ENCODE assay signal across 7 mouse cellular contexts in genomic region chrX:101419725-101420699, GRCm38 (mm10). TPM values are rescaled to one million over a fixed set of nuclear protein-coding genes. Genes with fewer than 3 reads are reported as not detected.
DNase-seq lines count a peak whose midpoint lies in the region; ATAC-seq and TF ChIP-seq lines count a peak whose summit lies in the region.

No protein-coding gene starts in this region.

- TF ChIP-seq POLR2A in kidney, adult 2 months (IDR thresholded peaks at IDR 0.05; ENCODE audit: low read depth, low read length), result no peak
- no peak for TF ChIP-seq POLR2A in small intestine, adult 2 months (IDR thresholded peaks at IDR 0.05; ENCODE audit: low read depth, low read length)

- H3K9ac ChIP-seq in embryonic facial prominence, embryonic 12.5 days, result peak overlapping the region; percentile 62
- peak overlapping the region; percentile 63 for H3K9ac ChIP-seq in limb, embryonic 11.5 days (ENCODE audit: low read length)
- peak overlapping the region; percentile 72 for H3K9ac ChIP-seq in midbrain, embryonic 13.5 days (replicated peaks)

- 15% methylated on average over 54 of the region's 54 CpGs for WGBS in embryonic facial prominence, embryonic 12.5 days
- WGBS in kidney, adult 2 months, result 1% methylated on average over 54 of the region's 54 CpGs
- 16% methylated on average over 53 of the region's 54 CpGs for WGBS in limb, embryonic 11.5 days
- 18% methylated on average over 54 of the region's 54 CpGs for WGBS in midbrain, embryonic 13.5 days
- WGBS in small intestine, adult 2 months, result 10% methylated on average over 54 of the region's 54 CpGs

- 0 out of 2 replicates have a peak, but pooled peaks cover 8% of the 10 kb centered on the region for H3K36me3 ChIP-seq in embryonic facial prominence, embryonic 12.5 days
- H3K36me3 ChIP-seq in kidney, adult 2 months (ENCODE audit: control insufficient read depth, insufficient read depth, low read length), result no peaks in the 10 kb centered on the region
- H3K36me3 ChIP-seq in limb, embryonic 11.5 days (ENCODE audit: control insufficient read depth, insufficient read depth, low read length), result 0 out of 2 replicates have a peak, but pooled peaks cover 2% of the 10 kb centered on the region
- H3K36me3 ChIP-seq in midbrain, embryonic 13.5 days, result peaks cover 7% of the 10 kb centered on the region
- no peaks in the 10 kb centered on the region for H3K36me3 ChIP-seq in small intestine, adult 2 months (ENCODE audit: control insufficient read depth, insufficient read depth, low read length)

- 0 out of 2 replicates have a peak, but pooled peaks cover 11% of the 10 kb centered on the region for H3K4me1 ChIP-seq in embryonic facial prominence, embryonic 12.5 days
- peaks cover 3% of the 10 kb centered on the region; the same call in 1 of the 2 replicates for H3K4me1 ChIP-seq in kidney, adult 2 months (ENCODE audit: control insufficient read depth, insufficient read depth, low read length)
- peaks cover 8% of the 10 kb centered on the region; the same call in 1 of the 2 replicates for H3K4me1 ChIP-seq in limb, embryonic 11.5 days (ENCODE audit: control insufficient read depth, insufficient read depth, low read length)
- H3K4me1 ChIP-seq in midbrain, embryonic 13.5 days (replicated peaks), result peaks cover 26% of the 10 kb centered on the region
- no peaks in the 10 kb centered on the region for H3K4me1 ChIP-seq in small intestine, adult 2 months (ENCODE audit: control insufficient read depth, insufficient read depth, insufficient read length, low read length)

- ATAC-seq in embryonic facial prominence, embryonic 12.5 days (ENCODE audit: insufficient number of reproducible peaks, insufficient read depth, low FRiP score, low TSS enrichment), result peak; percentile 92
- ATAC-seq in limb, embryonic 11.5 days (ENCODE audit: insufficient number of reproducible peaks, low FRiP score, low TSS enrichment, low read depth), result peak; percentile 94
- peak; percentile 97 for ATAC-seq in midbrain, embryonic 13.5 days

- peak overlapping the region; percentile 76 for H3K27ac ChIP-seq in embryonic facial prominence, embryonic 12.5 days
- peak overlapping the region; percentile 66; the same call in 1 of the 2 replicates for H3K27ac ChIP-seq in kidney, adult 2 months (ENCODE audit: insufficient read depth, low read depth, low read length)
- 0 out of 2 replicates have a peak overlapping the region, but pooled peaks have one; percentile 14 for H3K27ac ChIP-seq in limb, embryonic 11.5 days (replicated peaks; ENCODE audit: low read depth, low read length)
- H3K27ac ChIP-seq in midbrain, embryonic 13.5 days, result peak overlapping the region; percentile 78
- H3K27ac ChIP-seq in small intestine, adult 2 months (ENCODE audit: insufficient read depth, low read depth, low read length), result no peak overlapping the region; the same call in 1 of the 2 replicates

- H3K27me3 ChIP-seq in embryonic facial prominence, embryonic 12.5 days, result peaks cover 11% of the 10 kb centered on the region; the same call in 1 of the 2 replicates
- no peaks in the 10 kb centered on the region for H3K27me3 ChIP-seq in kidney, adult 2 months (replicated peaks; ENCODE audit: control insufficient read depth, insufficient read depth, low read length)
- H3K27me3 ChIP-seq in limb, embryonic 11.5 days (ENCODE audit: control insufficient read depth, insufficient read depth, low read length), result 0 out of 2 replicates have a peak, but pooled peaks cover 3% of the 10 kb centered on the region
- H3K27me3 ChIP-seq in midbrain, embryonic 13.5 days, result no peaks in the 10 kb centered on the region; the same call in 1 of the 2 replicates
- H3K27me3 ChIP-seq in small intestine, adult 2 months (ENCODE audit: control insufficient read depth, insufficient read depth, low read length), result no peaks in the 10 kb centered on the region

- TF ChIP-seq CTCF in kidney, adult 2 months (conservative IDR thresholded peaks at IDR 0.05; ENCODE audit: insufficient read depth, insufficient read length, low read depth, low read length), result no peak
- no peak for TF ChIP-seq CTCF in small intestine, adult 2 months (IDR thresholded peaks at IDR 0.05; ENCODE audit: extremely low read depth, insufficient read length, insufficient replicate concordance, low read depth, low read length)

- no peaks in the 10 kb centered on the region for H3K9me3 ChIP-seq in embryonic facial prominence, embryonic 12.5 days
- no peaks in the 10 kb centered on the region for H3K9me3 ChIP-seq in limb, embryonic 11.5 days (ENCODE audit: control insufficient read depth, low read length)
- no peaks in the 10 kb centered on the region for H3K9me3 ChIP-seq in midbrain, embryonic 13.5 days

- H3K4me2 ChIP-seq in embryonic facial prominence, embryonic 12.5 days (replicated peaks), result peak overlapping the region; percentile 63
- peak overlapping the region; percentile 50 for H3K4me2 ChIP-seq in limb, embryonic 11.5 days (ENCODE audit: low read depth, severe bottlenecking)
- peak overlapping the region; percentile 66 for H3K4me2 ChIP-seq in midbrain, embryonic 13.5 days (replicated peaks)

- peak; percentile 85 for DNase-seq in adrenal gland, postnatal 25 days
- DNase-seq in heart, adult 18-20 months, result peak; percentile 88 to 92
- DNase-seq in kidney, adult 2 months, result peak; percentile 90
- DNase-seq in limb, embryonic 11.5 days (ENCODE audit: low spot score), result peak; percentile 87

- H3K4me3 ChIP-seq in embryonic facial prominence, embryonic 12.5 days, result peak overlapping the region; percentile 52
- peak overlapping the region; percentile 89 for H3K4me3 ChIP-seq in kidney, adult 2 months (ENCODE audit: insufficient read depth, low read depth, low read length)
- peak overlapping the region; percentile 53 for H3K4me3 ChIP-seq in limb, embryonic 11.5 days (ENCODE audit: low read depth, low read length)
- H3K4me3 ChIP-seq in midbrain, embryonic 13.5 days (replicated peaks), result peak overlapping the region; percentile 57
- H3K4me3 ChIP-seq in small intestine, adult 2 months (ENCODE audit: low read depth, low read length), result peak overlapping the region; percentile 100

RNA-seq across cellular contexts. Expression of gene Zmym3, which starts 0.6 kb away (rescaled TPM):
- total RNA-seq in adrenal gland, postnatal 25 days (2021), result 77.9 and 131 TPM in 2 replicates
- 40.9 and 46.0 TPM in 2 replicates for polyA plus RNA-seq in embryonic facial prominence, embryonic 12.5 days (2016; fragmentation: Nextera tagmentation; extraction: Ambion mirVana)
- total RNA-seq in heart, adult 18-20 months (2021), result 10 to 100 TPM; 13.1 to 15.9 TPM
- polyA plus RNA-seq in kidney, adult 2 months (2012; rRNA removed), result 22.0 and 23.3 TPM in 2 replicates
- polyA plus RNA-seq in limb, embryonic 11.5 days (2014; fragmentation: Nextera tagmentation; extraction: Ambion mirVana), result 27.4 and 29.5 TPM in 2 replicates
- 60.3 and 62.7 TPM in 2 replicates for polyA plus RNA-seq in midbrain, embryonic 13.5 days (2015; fragmentation: Nextera tagmentation; extraction: Ambion mirVana)
- polyA plus RNA-seq in small intestine, adult 2 months (2012; rRNA removed), result 8.0 and 11.8 TPM in 2 replicates

RNA-seq across cellular contexts. Expression of gene Nono, which starts 9.1 kb away (rescaled TPM):
- 218 and 222 TPM in 2 replicates for total RNA-seq in adrenal gland, postnatal 25 days (2021)
- polyA plus RNA-seq in embryonic facial prominence, embryonic 12.5 days (2016; fragmentation: Nextera tagmentation; extraction: Ambion mirVana), result 527 and 544 TPM in 2 replicates
- total RNA-seq in heart, adult 18-20 months (2021), result 10 to 100 TPM; 58.2 to 60.3 TPM
- polyA plus RNA-seq in kidney, adult 2 months (2012; rRNA removed), result 70.6 and 90.6 TPM in 2 replicates
- 639 and 680 TPM in 2 replicates for polyA plus RNA-seq in limb, embryonic 11.5 days (2014; fragmentation: Nextera tagmentation; extraction: Ambion mirVana)
- 483 and 484 TPM in 2 replicates for polyA plus RNA-seq in midbrain, embryonic 13.5 days (2015; fragmentation: Nextera tagmentation; extraction: Ambion mirVana)
- polyA plus RNA-seq in small intestine, adult 2 months (2012; rRNA removed), result 20.7 and 47.5 TPM in 2 replicates

RNA-seq across cellular contexts. Expression of gene Itgb1bp2, which starts 28.9 kb away (rescaled TPM):
- 0.94 and 1.2 TPM in 2 replicates for total RNA-seq in adrenal gland, postnatal 25 days (2021)
- 7.2 and 7.9 TPM in 2 replicates for polyA plus RNA-seq in embryonic facial prominence, embryonic 12.5 days (2016; fragmentation: Nextera tagmentation; extraction: Ambion mirVana)
- 100 to 1,000 TPM; 163 to 187 TPM for total RNA-seq in heart, adult 18-20 months (2021)
- 0.07 and 2.9 TPM in 2 replicates for polyA plus RNA-seq in kidney, adult 2 months (2012; rRNA removed)
- 2.4 and 3.5 TPM in 2 replicates for polyA plus RNA-seq in limb, embryonic 11.5 days (2014; fragmentation: Nextera tagmentation; extraction: Ambion mirVana)
- 2.8 TPM in 2 replicates for polyA plus RNA-seq in midbrain, embryonic 13.5 days (2015; fragmentation: Nextera tagmentation; extraction: Ambion mirVana)
- 0.20 TPM in 1 of 2 replicates, not detected in the other for polyA plus RNA-seq in small intestine, adult 2 months (2012; rRNA removed)

RNA-seq across cellular contexts. Expression of gene Gjb1, which starts 43.8 kb away (rescaled TPM):
- total RNA-seq in adrenal gland, postnatal 25 days (2021), result 8.5 TPM in 1 of 2 replicates, not detected in the other
- not detected in 2 replicates for polyA plus RNA-seq in embryonic facial prominence, embryonic 12.5 days (2016; fragmentation: Nextera tagmentation; extraction: Ambion mirVana)
- total RNA-seq in heart, adult 18-20 months (2021), result not detected
- polyA plus RNA-seq in kidney, adult 2 months (2012; rRNA removed), result 122 and 132 TPM in 2 replicates
- polyA plus RNA-seq in limb, embryonic 11.5 days (2014; fragmentation: Nextera tagmentation; extraction: Ambion mirVana), result not detected in 2 replicates
- 0.47 and 0.48 TPM in 2 replicates for polyA plus RNA-seq in midbrain, embryonic 13.5 days (2015; fragmentation: Nextera tagmentation; extraction: Ambion mirVana)
- polyA plus RNA-seq in small intestine, adult 2 months (2012; rRNA removed), result 88.8 and 125 TPM in 2 replicates
